Mouse (Mus musculus): ENCODE measurements around the gene Acat2. TPM values are rescaled to one million over a fixed set of nuclear protein-coding genes. Genes with fewer than 3 reads are reported as not detected.
"Not testable (repeated sequence)": the region's sequence is repeated elsewhere in the genome, so short reads cannot be mapped to it uniquely, and the experiment has no call there.

Gene Acat2
- polyA plus RNA-seq (2015; fragmentation: Nextera tagmentation; extraction: Ambion mirVana) = 360 and 384 TPM in 2 replicates

GRCm38 (mm10) chr17:12960331-12960873 is at the start of gene Acat2:
Acat2 (minus strand) TSS chr17:12960747.
- no peaks in the 10 kb centered on the region for H3K27me3 ChIP-seq
- peak within 1 kb of the TSS; percentile 57 for H3K4me3 ChIP-seq (replicated peaks)
- no peaks in the 10 kb centered on the region for H3K9me3 ChIP-seq
- H3K36me3 ChIP-seq = peaks cover 28% of the 10 kb centered on the region
- H3K27ac ChIP-seq = peak within 1 kb of the TSS; percentile 91
- WGBS = under 1% methylated on average over 42 of the region's 42 CpGs
- ATAC-seq = peak; percentile 99
- H3K9ac ChIP-seq (replicated peaks) = peak within 1 kb of the TSS; percentile 66
- H3K4me1 ChIP-seq (replicated peaks) = peaks cover 32% of the 10 kb centered on the region
- H3K4me2 ChIP-seq (replicated peaks) = peak within 1 kb of the TSS; percentile 63

GRCm38 (mm10) chr17:13009887-13010286 is 49.3 kb upstream of the Acat2 start:
- H3K27me3 ChIP-seq = no peaks in the 10 kb centered on the region
- H3K4me3 ChIP-seq (replicated peaks) = no peak overlapping the region
- no peak overlapping the region for H3K27ac ChIP-seq
- WGBS = 36% methylated on average over 3 of the region's 3 CpGs
- H3K36me3 ChIP-seq = peaks cover 36% of the 10 kb centered on the region
- ATAC-seq = no peak
- H3K4me1 ChIP-seq (replicated peaks) = peaks cover 17% of the 10 kb centered on the region
- no peak overlapping the region for H3K4me2 ChIP-seq (replicated peaks)
- H3K9ac ChIP-seq (replicated peaks) = no peak overlapping the region
- H3K9me3 ChIP-seq = no peaks in the 10 kb centered on the region

- Histone ChIP-seq H3K4me3 (replicated peaks) (peak overlapping the region; percentile 65), H3K4me1 (replicated peaks) (peaks cover 17% of the 10 kb centered on the region), H3K27me3 (no peaks in the 10 kb centered on the region), H3K9ac (replicated peaks) (peak overlapping the region; percentile 77), H3K4me2 (replicated peaks) (peak overlapping the region; percentile 74), H3K36me3 (peaks cover 23% of the 10 kb centered on the region), H3K9me3 (no peaks in the 10 kb centered on the region), H3K27ac (peak overlapping the region; percentile 92)
- WGBS = 1% methylated on average over 10 of the region's 10 CpGs
- ATAC-seq = peak; percentile 7
Measured at GRCm38 (mm10) chr17:13008528-13008927, 48.0 kb upstream of the Acat2 start.

GRCm38 (mm10) chr17:13007730-13008425 is 47.3 kb upstream of the Acat2 start:
- Histone ChIP-seq H3K27me3 (no peaks in the 10 kb centered on the region), H3K4me1 (replicated peaks) (peaks cover 17% of the 10 kb centered on the region), H3K9ac (replicated peaks) (peak overlapping the region; percentile 77), H3K4me2 (replicated peaks) (peak overlapping the region; percentile 74), H3K9me3 (no peaks in the 10 kb centered on the region), H3K4me3 (replicated peaks) (peak overlapping the region; percentile 65), H3K27ac (peak overlapping the region; percentile 92), H3K36me3 (peaks cover 16% of the 10 kb centered on the region)
- ATAC-seq = peak; percentile 99
- under 1% methylated on average over 71 of the region's 76 CpGs for WGBS

GRCm38 (mm10) chr17:13006984-13007383 is 46.4 kb upstream of the Acat2 start:
- H3K27me3 ChIP-seq = no peaks in the 10 kb centered on the region
- H3K36me3 ChIP-seq = peaks cover 9% of the 10 kb centered on the region
- H3K4me1 ChIP-seq (replicated peaks) = peaks cover 17% of the 10 kb centered on the region
- peak overlapping the region; percentile 92 for H3K27ac ChIP-seq
- peak overlapping the region; percentile 65 for H3K4me3 ChIP-seq (replicated peaks)
- H3K9me3 ChIP-seq = no peaks in the 10 kb centered on the region
- H3K9ac ChIP-seq (replicated peaks) = no peak overlapping the region
- no peak for ATAC-seq
- 45% methylated on average over 5 of the region's 5 CpGs for WGBS
- H3K4me2 ChIP-seq (replicated peaks) = peak overlapping the region; percentile 74

GRCm38 (mm10) chr17:13006546-13006945 is 46.0 kb upstream of the Acat2 start, which contains the start of gene Sod2:
Sod2 (plus strand) TSS chr17:13006846.
- peaks cover 17% of the 10 kb centered on the region for H3K4me1 ChIP-seq (replicated peaks)
- H3K4me3 ChIP-seq (replicated peaks) = peak within 1 kb of the TSS; percentile 65
- H3K9me3 ChIP-seq, ATAC-seq, H3K36me3 ChIP-seq, H3K27me3 ChIP-seq: not testable (repeated sequence)
- WGBS = 84% methylated on average over 2 of the region's 2 CpGs
- H3K9ac ChIP-seq (replicated peaks) = peak within 1 kb of the TSS; percentile 77
- peak within 1 kb of the TSS; percentile 74 for H3K4me2 ChIP-seq (replicated peaks)
- H3K27ac ChIP-seq = peak within 1 kb of the TSS; percentile 92

GRCm38 (mm10) chr17:13004436-13004835 is 43.9 kb upstream of the Acat2 start:
- not testable (repeated sequence) for H3K36me3 ChIP-seq

GRCm38 (mm10) chr17:13002243-13002642 is 41.7 kb upstream of the Acat2 start:
- not testable (repeated sequence) for H3K4me1 ChIP-seq (replicated peaks); H3K4me3 ChIP-seq (replicated peaks); H3K9me3 ChIP-seq; H3K36me3 ChIP-seq; ATAC-seq; H3K9ac ChIP-seq (replicated peaks); H3K4me2 ChIP-seq (replicated peaks); H3K27ac ChIP-seq; H3K27me3 ChIP-seq
- WGBS = 92% methylated on average over 5 of the region's 5 CpGs

More at GRCm38 (mm10) chr17:13004436-13004835, 43.9 kb upstream of the Acat2 start:
- peaks cover 14% of the 10 kb centered on the region for H3K4me1 ChIP-seq (replicated peaks)
- WGBS = 85% methylated on average over 2 of the region's 2 CpGs
- H3K9ac ChIP-seq (replicated peaks); H3K27ac ChIP-seq; ATAC-seq; H3K4me2 ChIP-seq (replicated peaks); H3K27me3 ChIP-seq; H3K9me3 ChIP-seq; H3K4me3 ChIP-seq (replicated peaks): not testable (repeated sequence)

- ATAC-seq = no peak
- whole genome bisulfite sequencing = 76% methylated on average over 6 of the region's 6 CpGs
Measured at GRCm38 (mm10) chr17:12999069-12999468, 38.5 kb upstream of the Acat2 start.

GRCm38 (mm10) chr17:12997890-12998289 is 37.3 kb upstream of the Acat2 start:
- Histone ChIP-seq H3K36me3 (no peaks in the 10 kb centered on the region), H3K9me3 (no peaks in the 10 kb centered on the region), H3K27ac (no peak overlapping the region), H3K4me1 (replicated peaks) (0 out of 2 replicates have a peak, but pooled peaks cover 5% of the 10 kb centered on the region), H3K9ac (replicated peaks) (no peak overlapping the region), H3K4me2 (replicated peaks) (no peak overlapping the region), H3K4me3 (replicated peaks) (no peak overlapping the region), H3K27me3 (no peaks in the 10 kb centered on the region)
- WGBS = 94% methylated on average over 5 of the region's 5 CpGs
- ATAC-seq = no peak

More at GRCm38 (mm10) chr17:12999069-12999468, 38.5 kb upstream of the Acat2 start:
- Histone ChIP-seq H3K4me3 (replicated peaks) (no peak overlapping the region), H3K4me1 (replicated peaks) (no peaks in the 10 kb centered on the region), H3K27ac (no peak overlapping the region), H3K27me3 (no peaks in the 10 kb centered on the region), H3K9me3 (no peaks in the 10 kb centered on the region), H3K36me3 (no peaks in the 10 kb centered on the region), H3K4me2 (replicated peaks) (no peak overlapping the region), H3K9ac (replicated peaks) (no peak overlapping the region)

GRCm38 (mm10) chr17:12996345-12996744 is 35.8 kb upstream of the Acat2 start:
- H3K36me3 ChIP-seq = no peaks in the 10 kb centered on the region
- 19% methylated on average over 3 of the region's 3 CpGs for WGBS
- ATAC-seq = no peak
- H3K4me1 ChIP-seq (replicated peaks) = 0 out of 2 replicates have a peak, but pooled peaks cover 6% of the 10 kb centered on the region
- no peak overlapping the region for H3K27ac ChIP-seq
- no peak overlapping the region for H3K9ac ChIP-seq (replicated peaks)
- H3K4me3 ChIP-seq (replicated peaks) = no peak overlapping the region
- H3K27me3 ChIP-seq = no peaks in the 10 kb centered on the region
- H3K9me3 ChIP-seq = no peaks in the 10 kb centered on the region
- no peak overlapping the region for H3K4me2 ChIP-seq (replicated peaks)

GRCm38 (mm10) chr17:12994069-12994468 is 33.5 kb upstream of the Acat2 start, which contains the start of gene Wtap:
Wtap (minus strand) TSS chr17:12994169.
- H3K4me1 ChIP-seq (replicated peaks) = peaks cover 21% of the 10 kb centered on the region
- peak within 1 kb of the TSS; percentile 97 for H3K4me3 ChIP-seq (replicated peaks)
- no peaks in the 10 kb centered on the region for H3K27me3 ChIP-seq
- H3K9ac ChIP-seq (replicated peaks) = peak within 1 kb of the TSS; percentile 99
- WGBS = 72% methylated on average over 1 of the region's 1 CpGs
- peak within 1 kb of the TSS; percentile 99 for H3K27ac ChIP-seq
- no peaks in the 10 kb centered on the region for H3K9me3 ChIP-seq
- H3K36me3 ChIP-seq = no peaks in the 10 kb centered on the region
- ATAC-seq = no peak
- peak within 1 kb of the TSS; percentile 83 for H3K4me2 ChIP-seq (replicated peaks)

Data from midbrain, embryonic 13.5 days (tissue).